Mouse (Mus musculus) cerebellum, adult 11-12 months (tissue): Measurements from ENCODE around the gene A030014E15Rik.
"Not testable (repeated sequence)": the region's sequence is repeated elsewhere in the genome, so short reads cannot be mapped to it uniquely, and the experiment has no call there.

Source experiments
- DNase-seq: peaks from one replicate; pipeline ENCODE4 v3.0.0; 2022

Gene A030014E15Rik

GRCm38 (mm10) chr1:82924650-82925049 lies at the start of gene A030014E15Rik:
Gene A030014E15Rik (plus strand): TSS chr1:82924917.
- DNase-seq: no peak

- no peak for DNase-seq
Observed at GRCm38 (mm10) chr1:82879172-82879571, 45.5 kb upstream of the A030014E15Rik start.

DNA sequence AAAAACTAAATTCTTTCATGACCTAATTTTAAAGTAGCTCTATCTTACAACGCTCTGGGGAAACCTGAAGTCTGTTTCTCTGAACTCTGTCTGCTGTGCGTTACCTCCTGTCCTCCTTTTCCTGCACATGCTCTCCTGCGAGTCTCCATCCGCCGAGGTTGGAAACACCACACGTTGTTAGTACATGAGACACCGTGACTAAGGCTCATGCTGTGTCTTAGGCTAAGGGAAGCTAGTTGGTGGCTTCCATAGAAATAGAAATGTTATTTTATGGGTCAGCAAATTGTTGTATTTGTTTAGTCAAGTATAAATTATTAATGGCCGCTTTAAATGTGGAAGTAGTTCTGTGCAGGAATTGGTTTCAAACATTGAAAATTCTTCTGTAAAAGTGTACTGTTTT lies 44.5 kb upstream of the A030014E15Rik start:
- no peak for DNase-seq

DNA sequence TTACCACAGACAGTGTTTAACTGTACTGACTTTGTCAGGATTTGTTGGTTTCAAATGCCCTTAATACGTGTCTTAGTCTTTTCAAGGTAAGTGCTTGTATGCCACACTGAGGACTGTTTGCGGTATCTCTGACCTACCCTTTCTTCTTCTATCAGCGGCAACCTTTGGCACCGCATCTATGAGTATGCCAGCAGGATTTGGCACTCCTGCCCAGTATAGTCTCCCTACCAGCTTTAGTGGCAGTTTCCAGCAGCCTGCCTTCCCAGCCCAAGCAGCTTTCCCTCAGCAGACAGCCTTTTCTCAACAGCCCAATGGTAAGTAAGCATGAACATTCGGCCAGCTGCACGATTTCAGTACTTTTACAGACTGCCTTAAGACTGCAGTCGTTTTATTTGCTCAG lies 31.4 kb upstream of the A030014E15Rik start:
- no peak for DNase-seq

GRCm38 (mm10) chr1:82900567-82900966 lies 24.1 kb upstream of the A030014E15Rik start:
- DNase-seq: no peak

GRCm38 (mm10) chr1:82901201-82901600 lies 23.5 kb upstream of the A030014E15Rik start:
- no peak for DNase-seq

- DNase-seq: no peak
Observed at GRCm38 (mm10) chr1:82905886-82906285, 18.8 kb upstream of the A030014E15Rik start.

GRCm38 (mm10) chr1:82913025-82913424 lies 11.7 kb upstream of the A030014E15Rik start, which contains the start of gene A030005L19Rik:
Gene A030005L19Rik (plus strand): TSS chr1:82913325.
- DNase-seq: no peak

DNA sequence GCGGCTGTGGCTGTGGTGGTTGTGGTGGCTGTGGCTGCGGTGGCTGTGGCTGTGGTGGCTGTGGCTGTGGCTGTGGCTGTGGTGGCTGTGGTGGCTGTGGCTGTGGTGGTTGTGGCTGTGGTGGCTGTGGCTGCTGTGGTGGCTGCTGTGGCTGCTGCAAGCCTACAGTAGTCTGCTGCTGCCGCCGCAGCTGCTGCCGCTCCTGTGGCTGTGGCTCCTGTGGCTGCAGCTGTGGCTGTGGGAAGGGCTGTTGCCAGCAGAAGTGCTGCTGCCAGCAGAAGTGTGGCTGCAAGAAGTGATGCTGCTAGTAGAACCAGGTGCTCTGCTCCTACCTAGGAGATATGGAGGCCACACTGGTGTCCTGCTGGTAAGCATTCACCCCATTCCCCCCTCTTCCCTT lies 11.3 kb upstream of the A030014E15Rik start:
- DNase-seq: not testable (repeated sequence)

GRCm38 (mm10) chr1:82930558-82930957 lies 5.8 kb downstream of the A030014E15Rik start:
- not testable (repeated sequence) for DNase-seq

- not testable (repeated sequence) for DNase-seq
Observed at GRCm38 (mm10) chr1:82931326-82931725, 6.6 kb downstream of the A030014E15Rik start, which contains the start of gene Gm6217. Gene Gm6217 (minus strand): TSS chr1:82931399.

- DNase-seq: no peak
Observed at GRCm38 (mm10) chr1:82938666-82939065, 13.9 kb downstream of the A030014E15Rik start.

DNA sequence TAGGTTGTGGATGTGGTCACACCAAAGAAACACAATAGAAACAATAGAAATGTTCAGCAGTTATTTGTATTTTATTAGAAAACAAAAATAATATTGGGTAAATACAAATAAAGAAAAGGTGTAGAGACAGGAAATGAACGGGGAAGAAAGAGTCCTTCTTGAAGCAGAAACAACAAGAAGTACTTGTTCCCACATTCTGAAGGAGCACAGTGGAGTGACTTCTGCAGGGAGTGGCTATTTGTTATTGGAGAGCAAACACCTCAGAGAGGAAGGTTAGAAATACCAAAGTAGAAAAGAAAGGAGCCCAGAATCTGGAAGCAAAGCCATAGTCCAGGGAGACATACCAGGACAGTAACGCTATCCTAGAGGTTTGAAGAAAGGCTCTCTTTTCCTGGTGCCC lies 17.8 kb downstream of the A030014E15Rik start:
- not testable (repeated sequence) for DNase-seq

GRCm38 (mm10) chr1:82943295-82943694 lies 18.6 kb downstream of the A030014E15Rik start, which contains the start of gene A030003K21Rik:
Gene A030003K21Rik (minus strand): TSS chr1:82943388.
- not testable (repeated sequence) for DNase-seq

GRCm38 (mm10) chr1:82946029-82946428 lies 21.3 kb downstream of the A030014E15Rik start:
- DNase-seq: not testable (repeated sequence)

DNA sequence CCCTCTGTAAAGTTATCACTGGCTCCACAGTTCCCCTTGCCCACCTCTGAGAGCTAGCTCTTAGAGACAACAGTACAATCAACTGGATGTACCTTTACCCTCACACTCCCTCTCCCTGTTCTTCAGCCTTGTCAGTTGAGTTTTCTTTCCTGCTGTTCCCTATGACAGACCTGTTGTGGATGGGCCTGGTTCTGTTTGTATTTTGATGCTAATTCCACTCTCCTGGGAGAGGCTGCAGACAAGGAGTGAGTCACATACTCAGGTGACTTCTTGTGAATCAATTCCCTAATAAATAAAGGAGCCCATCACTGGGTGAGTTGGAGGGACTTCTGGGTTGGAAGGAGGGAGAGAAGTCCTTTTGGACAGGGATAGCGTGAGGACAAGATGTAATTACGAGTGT lies 23.9 kb downstream of the A030014E15Rik start:
- DNase-seq: no peak

DNA sequence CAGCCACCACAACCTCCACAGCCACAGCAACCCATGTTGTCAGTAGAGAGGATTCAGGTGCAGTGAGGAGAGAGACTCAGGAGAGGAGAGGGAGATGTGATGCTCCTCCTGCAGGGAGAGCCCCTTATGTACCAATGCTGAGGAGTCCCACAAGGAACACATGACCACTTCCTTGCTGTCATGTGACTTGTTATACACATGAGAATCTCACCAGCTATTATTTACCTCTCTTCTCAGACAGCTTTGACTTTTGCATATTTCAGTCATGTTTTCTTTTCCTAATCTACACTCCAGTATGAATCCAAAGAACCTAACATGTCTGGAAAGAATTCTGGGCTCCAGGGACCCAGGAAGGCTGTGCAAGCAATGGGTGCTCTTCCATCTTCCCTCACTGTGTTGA lies 31.2 kb downstream of the A030014E15Rik start, which contains the start of gene Gm7544:
Gm7544 (minus strand) TSS at position 101 of the 400 bp plus-strand sequence.
- not testable (repeated sequence) for DNase-seq

DNA sequence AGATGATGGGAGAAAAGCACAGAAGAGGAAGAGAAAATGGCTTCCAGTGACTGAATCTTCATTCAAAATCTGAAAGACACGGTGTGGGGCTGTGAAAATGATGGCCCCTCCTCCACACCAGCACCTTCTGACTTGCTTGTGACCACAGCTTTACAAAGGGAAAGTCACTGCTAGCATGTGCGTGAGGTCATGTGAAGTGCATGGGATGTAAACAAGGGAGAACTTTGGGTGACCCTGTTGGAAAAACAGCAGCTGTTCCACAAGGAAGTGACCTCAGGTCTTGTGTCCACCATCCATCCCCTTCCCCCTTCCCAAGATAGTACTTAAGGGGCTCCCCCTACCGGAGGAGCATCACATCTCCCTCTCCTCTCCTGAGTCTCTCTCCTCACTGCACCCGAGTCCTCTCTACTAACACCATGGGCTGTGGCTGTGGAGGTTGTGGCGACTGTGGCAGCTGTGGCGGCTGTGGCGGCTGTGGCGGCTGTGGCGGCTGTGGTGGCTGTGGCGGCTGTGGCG lies 35.2 kb downstream of the A030014E15Rik start, which contains the start of gene Gm47955:
Gm47955 (plus strand) TSS at position 417 of the 516 bp plus-strand sequence.
- no peak for DNase-seq

DNA sequence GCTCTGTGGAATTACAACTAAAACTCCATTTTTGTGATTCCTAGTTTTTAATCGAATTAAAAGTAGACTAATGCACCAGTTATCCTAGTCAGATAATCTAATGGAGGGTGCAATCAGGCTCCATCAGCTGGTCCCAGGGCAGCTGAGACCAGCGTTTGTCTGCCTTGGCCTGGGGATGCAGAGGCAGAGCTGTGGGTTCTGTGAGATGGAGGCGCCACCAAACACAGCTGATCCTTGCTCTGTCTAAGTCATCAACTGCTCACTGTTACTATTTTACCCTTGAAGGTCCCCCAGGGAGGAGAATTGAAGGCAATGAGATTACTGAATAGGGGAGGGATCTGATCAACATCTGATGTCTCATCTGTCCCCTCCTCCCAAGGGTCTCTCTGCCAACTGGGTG lies 41.7 kb downstream of the A030014E15Rik start:
- DNase-seq: no peak

GRCm38 (mm10) chr1:82972046-82972445 lies 47.3 kb downstream of the A030014E15Rik start:
- no peak for DNase-seq

DNA sequence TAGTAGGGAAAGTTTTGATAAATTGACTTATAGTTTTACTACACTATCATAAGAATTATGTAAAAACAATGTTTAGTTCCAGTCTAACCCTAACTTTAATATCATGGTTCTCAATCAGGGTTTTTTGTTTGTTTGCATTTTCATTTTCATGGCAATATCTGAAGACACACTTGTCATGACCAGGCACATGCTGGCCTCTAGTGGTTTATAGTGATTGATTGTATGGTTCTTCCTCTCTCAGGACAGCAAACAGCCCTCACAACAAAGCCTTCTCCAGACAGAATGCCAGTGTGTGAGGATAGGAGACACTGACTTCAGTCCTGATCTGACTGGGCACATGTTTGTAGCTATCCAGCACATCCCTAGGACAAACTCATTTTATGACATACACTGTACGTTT lies 48.5 kb downstream of the A030014E15Rik start:
- no peak for DNase-seq

DNA sequence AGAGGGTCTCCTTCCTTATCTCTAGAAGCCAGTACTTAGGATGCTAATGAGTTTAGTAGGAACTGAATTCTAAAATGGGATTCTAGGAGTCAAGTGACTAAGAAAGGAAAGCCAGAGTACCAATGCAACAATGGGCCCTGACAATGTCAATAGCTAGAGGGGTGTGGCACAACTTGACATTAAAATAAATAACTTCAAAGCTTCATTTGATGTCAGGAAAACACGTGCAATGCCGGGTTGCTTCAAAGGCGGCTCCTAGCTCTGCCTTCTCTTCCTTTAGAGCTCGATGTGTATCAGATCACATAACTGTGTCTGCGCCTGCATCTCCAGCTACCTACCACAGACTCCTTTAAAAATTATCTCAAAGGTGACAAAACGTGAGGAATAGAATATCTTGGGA lies 49.2 kb downstream of the A030014E15Rik start:
- DNase-seq: no peak

DNA sequence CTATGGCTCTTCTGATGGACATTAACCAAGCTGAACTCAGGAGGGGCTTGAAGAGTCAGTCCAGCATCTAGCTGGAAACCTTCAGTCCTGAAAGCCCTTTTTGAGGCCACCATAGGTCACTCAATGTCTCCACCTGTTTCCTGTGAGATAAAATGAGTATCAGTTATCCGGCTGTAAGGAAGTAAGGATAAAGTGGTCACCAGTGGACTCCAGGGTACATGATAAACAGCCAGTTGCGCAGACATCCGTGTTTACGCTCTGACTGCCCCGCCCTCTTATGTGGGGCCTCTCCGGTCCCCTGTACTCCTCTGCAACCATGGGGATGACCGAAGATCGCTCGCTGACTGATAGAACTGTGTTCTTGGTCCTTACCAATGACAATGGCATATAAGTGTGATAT lies 49.6 kb downstream of the A030014E15Rik start:
- DNase-seq: no peak
